Mouse (Mus musculus) thymus, postnatal 10 days (tissue): ENCODE measurements around the gene Prodh2.
"Not testable (repeated sequence)": the region's sequence is repeated elsewhere in the genome, so short reads cannot be mapped to it uniquely, and the experiment has no call there.

ENCODE experiments used
- DNase-seq, 2 experiments: peaks; one replicate each; pipeline ENCODE4 v3.0.0; 2021; ENCODE audit warnings: low spot score in 2 of 2

Prodh2 gene

DNA sequence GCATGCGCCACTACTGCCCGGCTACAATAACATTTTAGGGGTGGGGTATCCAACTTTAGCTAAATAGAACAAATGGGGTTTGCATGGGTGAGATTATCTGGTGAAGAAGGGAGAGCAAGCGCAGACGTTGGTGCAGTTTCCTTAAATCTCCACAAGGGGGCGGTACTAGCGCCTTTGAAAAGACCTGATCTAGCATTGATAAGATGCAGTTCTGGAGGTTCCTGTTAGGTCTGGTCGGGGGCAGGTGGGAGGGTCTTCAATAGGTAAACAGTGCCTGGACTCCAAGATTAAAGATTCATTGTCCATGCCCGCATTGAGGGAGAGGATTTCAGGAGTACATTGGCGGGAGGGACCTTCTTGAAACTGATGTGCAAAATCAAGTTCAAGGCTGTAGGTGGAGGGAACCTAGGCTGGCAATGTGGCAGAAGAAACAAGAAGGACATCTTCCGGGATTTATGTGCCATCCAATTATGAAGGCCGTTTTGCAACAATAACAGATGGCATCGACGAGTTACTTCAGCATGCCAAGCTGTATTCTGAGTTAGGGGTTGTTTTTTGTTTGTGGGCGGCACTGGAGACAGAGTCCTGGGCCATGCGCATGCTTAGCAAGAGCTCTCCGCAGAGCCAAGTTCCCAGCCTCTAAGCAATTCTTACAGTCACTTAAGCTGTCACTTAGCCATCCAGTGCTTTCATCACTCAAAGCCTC, 3.0 kb upstream of the Prodh2 start:
- peak in 1 of 2 experiments; percentile 53 for DNase-seq

DNA sequence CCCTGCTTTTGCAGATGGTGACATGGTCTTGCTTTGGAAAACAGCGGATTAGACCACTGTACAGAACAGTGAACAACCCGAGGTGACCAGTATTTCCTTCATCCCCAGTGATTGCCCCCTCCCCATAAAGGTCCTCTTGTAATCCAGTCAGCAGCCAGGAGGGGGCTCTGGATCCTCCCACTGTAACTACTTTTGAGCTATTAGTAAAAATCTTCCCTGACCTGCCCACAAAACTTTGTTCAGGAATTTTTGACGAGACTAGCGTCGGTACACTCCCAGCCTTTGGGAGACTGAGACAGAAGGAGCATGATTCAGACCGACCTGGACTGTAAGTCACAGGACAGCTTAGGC, 2.5 kb upstream of the Prodh2 start:
- no peak for DNase-seq

DNA sequence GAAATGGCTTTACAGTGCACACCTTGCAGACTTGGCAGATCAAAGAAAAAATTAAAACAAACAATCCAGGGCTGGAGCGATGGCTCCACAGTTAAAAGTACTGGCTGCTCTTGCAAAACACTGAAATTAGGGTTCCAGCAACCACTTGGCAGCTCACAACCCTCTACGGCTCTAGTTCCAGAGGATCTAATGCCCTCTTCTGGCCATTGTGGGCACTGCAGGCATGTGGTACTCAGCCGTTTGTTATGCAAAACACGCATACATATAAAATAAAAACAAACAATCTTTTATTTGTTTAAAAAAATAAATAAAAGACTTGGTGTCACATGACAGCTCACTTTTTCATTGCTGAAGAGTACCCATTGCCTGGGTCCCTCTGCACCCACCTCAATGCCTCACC, 657 bp upstream of the Prodh2 start:
- peak; percentile 44 to 84 for DNase-seq

DNA sequence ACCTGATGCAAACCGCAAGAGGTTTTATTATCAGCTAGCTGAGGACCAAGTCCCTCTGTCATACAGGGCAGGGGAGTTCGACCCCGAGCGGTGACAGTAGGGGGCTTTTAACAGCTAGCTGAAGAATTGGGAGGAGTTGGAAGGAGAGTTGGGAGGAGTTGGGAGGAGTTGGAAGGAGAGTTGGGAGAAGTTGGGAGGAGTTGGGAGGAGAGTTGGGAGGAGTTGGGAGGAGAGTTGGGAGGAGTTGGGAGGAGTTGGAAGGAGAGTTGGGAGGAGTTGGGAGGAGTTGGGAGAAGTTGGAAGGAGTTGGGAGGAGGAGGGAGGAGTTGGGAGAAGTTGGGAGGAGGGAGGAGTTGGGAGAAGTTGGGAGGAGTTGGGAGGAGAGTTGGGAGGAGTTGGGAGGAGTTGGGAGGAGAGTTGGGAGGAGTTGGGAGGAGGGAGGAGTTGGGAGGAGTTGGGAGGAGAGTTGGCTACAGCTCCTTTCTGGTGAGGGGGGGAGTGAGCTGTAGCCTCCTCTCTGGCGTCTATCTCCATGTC, 2.2 kb downstream of the Prodh2 start:
- not testable (repeated sequence) for DNase-seq

DNA sequence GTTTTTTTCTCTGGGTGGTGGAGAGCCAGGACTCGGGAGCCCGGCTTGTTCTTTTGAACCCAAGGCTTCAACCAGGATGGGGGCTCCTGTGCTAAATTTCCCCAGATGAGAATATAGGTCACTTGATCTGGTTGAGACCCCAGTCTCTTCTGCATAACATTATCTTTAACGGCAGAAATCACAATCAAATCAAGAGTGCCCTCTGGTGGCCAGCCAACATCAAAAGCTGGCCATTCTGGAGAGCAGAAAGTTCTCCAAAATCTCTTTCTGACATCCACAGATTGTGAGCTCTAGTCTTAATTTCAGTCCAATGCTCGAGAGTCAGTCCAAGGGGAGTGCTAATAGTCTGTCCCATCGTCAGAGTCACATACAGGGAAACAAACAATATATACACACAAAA, 7.7 kb downstream of the Prodh2 start:
- DNase-seq = not testable (repeated sequence)

DNA sequence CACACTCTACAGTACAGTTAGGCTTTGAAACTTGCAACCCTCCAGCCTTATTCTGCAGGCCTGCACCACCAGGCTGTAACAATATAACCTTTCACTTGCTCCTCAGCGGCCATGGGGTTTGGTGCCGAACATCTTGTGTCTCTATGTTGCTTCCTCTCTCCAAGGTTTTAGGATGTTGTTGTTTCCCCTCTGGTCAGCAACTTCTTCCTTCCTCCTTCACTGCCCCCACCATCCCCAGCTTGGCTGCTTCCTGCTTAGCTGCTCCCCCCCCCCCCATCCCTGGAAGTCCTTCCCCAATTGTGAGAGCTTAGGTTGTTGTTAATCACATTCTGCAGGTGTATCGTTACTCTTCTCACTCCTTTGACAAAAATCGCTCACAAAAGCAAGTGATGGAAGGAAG, 14.6 kb downstream of the Prodh2 start:
- DNase-seq = no peak

DNA sequence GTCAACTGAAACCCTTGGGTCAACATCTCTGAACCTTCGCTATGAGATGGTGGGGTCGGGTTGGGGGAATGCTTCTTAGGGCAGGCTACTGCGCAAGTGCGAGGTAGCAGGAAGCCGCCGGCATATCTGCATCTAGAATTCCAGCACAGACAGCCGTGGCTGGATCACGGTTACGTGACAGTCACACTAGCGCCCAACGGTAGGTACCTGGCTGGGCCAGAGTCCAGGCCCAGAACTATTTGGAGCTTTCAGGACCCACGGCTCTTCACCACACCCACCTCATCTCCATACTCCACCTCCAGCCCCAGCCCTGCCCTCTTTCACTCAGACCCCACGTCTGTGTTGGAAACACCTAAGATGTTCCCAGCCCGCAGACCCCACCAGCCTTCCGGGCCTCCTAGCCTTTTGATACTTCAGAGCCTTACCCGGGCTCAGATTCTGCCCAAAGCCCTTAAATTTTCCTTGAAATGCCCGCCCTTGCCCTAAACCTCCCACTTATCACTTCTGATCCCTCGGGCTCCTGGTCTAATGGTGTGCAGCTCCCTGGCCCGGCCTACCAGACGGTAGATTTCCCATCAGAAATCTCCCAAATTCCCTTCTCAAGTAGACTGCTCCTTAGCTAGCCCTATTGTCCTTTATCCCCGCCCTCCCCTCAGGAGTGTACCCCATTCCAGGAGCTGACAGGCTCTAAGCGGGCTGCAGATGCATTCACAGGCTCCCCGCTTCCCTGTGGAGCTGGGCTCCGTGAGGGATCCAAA, 21.8 kb downstream of the Prodh2 start:
- DNase-seq = no peak

DNA sequence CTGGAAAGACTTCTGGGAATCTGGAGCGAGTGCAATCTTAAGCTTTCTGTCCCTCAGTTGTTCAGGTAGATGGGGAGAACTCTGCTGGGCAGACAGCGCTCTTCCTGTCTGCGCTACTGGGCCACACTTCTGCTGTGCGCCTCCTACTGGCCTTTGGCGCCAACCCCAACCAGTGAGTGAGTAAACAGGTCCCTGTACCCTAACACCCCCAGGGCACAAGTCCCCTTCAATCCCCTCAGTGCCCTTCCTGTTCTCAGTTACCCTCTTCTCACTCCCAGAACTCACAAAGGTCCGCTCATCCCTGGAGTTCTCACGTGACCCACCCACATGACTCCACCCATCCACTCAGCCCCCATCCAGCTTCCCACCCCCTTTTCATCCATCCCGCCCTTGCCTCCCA, 24.9 kb downstream of the Prodh2 start:
- DNase-seq = no peak

DNA sequence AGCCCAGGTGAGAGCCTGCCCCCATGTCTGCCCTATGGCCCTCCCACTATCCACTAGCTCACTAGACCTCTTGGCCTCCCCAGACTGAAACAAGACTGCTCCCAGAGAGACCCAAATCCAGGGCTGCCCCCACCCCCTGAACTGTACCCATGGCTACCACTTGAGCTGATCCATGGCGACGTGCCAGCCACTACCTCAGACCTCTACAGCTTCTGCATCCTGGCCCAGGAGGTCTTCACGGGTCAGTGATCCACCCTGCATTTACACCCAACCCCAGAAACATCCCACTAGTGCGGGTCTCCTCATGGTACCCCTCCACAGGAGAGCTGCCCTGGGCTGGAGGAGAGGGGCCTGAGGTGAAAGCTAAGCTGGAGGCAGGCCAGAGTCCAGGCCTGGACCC, 27.0 kb downstream of the Prodh2 start:
- DNase-seq = no peak

DNA sequence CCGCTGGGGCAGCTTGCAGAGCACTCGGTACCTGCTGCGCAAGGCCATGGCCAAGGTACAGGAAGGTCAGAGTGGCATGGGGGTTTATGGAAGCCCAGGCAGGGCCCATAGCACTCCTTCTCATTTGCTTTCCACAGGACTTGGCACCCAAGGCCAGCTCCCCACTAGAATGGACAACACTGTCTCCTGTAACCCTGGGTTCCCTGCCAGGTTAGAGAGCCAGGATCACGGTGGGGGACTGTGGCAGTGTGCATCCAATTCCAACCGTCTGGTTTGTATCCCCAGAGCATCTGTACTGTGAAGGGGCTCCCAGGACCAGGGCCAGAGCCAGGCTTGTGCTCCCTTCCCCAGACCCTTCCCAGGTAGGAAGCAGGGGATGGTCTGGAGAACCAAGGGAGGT, 27.4 kb downstream of the Prodh2 start:
- no peak for DNase-seq

DNA sequence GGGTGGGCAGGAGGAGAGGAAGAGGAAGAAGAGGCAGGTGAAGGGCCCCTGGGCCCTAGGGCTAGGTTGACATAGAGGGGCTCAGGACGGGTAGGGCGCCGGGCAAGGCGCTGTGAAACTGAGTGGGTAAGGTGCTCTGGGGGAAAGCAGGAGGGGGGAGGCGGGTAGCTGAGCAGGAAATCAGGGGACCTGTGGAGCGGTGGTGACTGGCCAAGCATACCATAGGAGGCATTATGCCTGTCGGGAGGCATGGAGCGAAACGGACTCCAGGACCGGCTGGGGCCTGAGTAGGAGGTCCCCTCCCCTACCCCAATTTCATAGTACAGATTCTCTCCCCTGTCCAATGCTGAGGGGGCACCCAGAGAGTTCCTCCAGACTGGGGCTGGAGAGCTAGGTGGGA, 29.4 kb downstream of the Prodh2 start:
- no peak for DNase-seq

DNA sequence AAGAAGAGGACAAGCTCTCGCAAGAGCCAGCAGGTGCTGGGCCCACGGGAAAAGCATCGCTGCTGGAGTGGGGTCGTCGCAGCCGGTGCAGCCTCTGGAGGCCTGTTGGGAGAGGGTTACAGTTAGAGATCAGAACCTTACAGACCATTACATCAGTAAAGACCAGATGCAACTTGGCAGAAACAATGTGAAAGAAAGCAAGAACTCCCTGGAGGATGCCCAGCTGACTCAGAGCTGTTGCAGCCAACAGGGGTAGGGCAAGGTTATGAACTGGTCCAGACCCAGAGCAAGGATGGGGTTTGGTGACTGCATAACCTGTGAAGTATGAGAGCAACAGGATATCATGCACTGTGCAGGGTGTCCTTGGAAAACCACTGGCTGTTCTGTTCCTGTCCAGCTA, 31.1 kb downstream of the Prodh2 start:
- DNase-seq = no peak

DNA sequence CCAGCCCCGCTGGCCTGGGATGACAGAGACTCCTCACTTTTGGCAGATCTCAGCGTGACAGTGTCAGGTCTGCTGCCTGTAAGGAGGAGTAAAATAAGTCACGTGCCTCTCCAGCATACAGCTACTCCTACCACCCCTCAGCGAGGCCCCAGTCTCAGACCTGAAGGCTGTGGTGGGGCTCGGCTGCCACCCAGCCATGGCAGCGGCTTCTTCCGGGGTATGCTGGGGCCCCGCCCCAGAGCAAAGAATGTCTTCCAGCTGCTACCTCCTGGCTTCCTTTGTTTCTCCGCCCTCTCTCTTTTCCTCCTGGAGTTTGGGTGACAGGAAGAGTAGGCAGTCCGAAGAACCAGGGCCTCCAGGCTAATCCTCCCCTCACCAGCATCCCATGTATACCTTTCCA, 32.5 kb downstream of the Prodh2 start:
- DNase-seq = no peak

DNA sequence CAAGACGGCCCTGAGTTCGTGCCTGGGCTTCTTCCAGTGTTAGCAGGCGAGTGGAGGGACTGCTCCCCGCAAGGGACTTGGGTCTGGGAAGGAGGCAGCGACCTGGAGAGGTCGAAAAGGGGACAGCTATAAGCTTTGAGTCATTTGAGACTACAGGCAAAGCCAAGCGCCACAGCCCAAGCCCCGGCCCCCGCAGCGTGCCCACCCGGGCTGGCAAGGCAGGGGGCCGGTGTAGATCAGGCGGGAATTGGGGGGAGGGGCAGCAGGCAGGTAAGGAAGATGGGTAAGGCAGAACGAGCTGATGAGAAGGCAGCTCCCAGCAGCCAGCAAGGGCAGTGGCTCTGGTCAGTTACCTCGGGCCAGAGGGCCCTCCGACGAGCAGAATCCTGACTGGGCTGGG, 33.0 kb downstream of the Prodh2 start:
- no peak for DNase-seq

DNA sequence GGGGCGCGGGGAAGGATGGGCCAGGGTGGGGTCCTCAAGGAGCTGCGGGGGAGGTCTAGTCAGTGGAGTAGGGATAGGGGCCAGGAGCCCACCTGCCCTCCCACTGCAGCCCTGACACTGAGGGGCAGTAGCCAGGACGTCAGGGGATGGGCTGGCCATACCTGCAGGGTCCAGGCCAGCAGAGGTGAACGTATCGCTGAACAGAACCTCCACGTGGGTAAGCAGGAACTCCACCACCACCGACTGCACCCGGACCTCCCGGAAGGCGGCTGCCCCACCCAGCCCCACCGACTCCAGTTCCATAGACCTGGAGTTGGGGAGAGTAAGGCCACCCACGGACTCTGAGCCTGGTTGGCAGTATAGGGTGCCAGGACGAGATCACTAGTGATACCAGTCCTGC, 33.6 kb downstream of the Prodh2 start:
- DNase-seq = no peak

DNA sequence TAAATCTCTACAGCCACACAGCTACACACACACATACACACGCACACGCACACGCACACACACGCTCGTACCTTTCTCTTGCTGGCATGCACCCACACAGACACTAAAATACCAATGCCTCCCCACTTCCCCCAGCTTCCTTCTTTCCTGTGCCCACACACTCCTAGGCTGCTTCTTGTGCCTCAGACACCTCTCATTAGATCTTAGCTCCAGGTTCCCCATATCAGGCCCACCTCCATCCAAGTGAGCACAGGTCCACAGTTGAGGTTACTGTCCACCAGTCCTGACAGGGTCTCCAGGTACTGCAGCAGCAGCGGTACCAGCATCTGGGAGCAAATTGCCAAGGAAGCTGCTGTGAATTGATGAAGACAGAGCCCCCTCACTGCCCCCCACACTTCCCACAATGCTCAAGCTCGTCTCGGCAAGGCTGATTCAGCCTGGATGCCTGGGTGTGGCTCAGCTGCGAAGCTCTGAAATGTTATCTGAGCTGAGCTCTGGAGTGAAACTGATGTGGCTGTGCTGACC, 37.9 kb downstream of the Prodh2 start:
- DNase-seq = no peak

DNA sequence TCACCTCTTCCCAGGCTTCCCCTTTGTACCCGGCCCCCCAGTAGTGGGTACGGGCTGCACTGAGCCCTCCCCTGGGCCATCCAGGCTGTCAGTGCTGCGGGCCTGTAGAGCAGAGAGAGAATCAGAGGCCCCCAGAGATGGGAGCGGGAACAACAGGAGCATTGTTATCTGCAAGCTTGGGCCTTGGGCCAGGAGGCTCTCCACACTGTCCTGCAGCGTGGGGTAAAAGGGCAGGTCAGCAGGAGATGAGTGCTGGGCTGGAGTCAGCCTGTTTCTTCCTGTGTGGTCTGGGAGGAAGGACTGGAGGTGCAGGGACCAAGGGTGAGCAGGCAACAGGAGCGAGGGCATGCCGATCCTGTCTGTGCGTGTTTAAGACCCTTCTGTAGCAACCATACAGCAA, 39.5 kb downstream of the Prodh2 start:
- no peak for DNase-seq

DNA sequence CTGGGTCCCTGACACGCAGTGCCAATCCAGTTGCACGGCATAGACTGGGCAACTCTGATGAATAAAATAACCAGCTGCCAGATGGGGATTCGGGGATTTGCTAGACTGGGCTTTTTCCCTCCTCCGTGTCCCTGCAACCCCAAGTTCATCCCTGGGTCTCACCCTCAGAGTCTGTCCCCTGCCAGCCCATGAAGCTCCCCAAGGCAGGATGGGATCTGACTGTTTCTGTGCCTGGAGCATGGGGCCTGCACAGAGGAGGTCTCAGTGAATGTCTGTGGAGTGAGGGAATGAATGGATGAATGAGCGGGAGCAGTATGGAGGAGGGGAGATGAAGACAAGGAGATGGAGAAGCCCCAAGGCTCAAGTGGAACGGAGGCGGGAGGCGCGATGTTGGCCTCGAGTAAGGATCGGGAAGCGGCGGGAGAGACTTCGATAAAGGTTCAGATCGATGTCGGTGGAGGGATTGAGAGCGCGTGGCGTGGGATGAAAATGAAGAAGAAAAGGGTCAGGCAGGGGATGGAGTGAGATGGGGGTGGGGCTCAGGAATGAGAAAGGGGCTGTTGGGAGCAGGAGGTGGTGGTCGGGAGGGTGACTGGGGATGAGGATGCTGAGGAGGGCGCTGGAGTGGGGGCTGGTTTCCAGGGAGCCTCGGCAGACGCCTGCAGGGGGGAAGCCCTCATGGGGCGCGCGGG, 40.7 kb downstream of the Prodh2 start:
- DNase-seq = no peak

DNA sequence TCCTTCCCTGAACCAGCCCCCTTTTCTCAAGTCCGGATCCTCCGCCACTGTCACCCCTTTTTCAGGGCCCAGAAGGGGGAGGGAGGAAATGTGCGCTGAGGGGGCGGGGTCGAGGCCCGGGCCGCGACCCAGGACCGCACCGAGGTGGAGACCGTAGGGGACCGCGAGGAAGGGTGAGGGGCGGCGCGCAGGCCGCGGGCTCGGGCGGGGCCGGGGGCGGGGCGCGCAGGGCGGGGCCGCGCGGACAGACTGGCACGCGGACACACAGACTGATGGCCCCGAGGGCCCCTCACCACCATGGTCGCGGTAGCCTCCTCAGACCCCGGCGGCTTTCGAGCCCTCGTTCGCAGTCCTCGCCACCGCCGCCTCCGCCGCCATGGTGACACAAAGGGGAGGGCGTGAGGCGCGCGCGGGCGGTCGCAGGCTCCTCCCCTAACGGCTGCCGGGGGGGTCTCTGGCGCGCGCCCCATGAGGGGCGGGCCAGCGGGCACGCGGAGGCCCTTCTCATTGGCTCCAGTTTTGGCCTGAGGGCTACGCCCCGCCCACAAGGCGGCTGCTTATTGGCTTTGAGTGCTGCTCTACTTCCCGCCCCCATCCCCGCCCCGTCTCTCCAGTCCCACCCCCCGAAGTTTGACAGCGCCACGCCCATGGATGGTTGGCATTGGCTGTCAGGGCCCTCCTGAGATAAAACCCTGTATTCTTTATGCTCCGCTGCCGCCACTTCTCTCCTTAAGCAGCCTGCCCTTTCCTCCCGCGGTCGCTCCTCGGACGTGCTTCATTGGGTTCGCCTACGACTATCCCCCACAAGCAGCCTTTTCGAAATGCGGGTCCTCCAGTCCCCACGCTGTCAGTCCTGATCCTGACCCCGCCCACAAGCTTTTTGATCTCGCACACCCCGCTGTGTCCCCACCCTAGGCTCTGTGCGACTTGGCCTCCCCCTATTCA, 41.5 kb downstream of the Prodh2 start, which contains the start of gene Arhgap33:
Gene Arhgap33 (minus strand): TSS at position 428 of the 945 bp plus-strand sequence.
- peak; percentile 97 for DNase-seq

DNA sequence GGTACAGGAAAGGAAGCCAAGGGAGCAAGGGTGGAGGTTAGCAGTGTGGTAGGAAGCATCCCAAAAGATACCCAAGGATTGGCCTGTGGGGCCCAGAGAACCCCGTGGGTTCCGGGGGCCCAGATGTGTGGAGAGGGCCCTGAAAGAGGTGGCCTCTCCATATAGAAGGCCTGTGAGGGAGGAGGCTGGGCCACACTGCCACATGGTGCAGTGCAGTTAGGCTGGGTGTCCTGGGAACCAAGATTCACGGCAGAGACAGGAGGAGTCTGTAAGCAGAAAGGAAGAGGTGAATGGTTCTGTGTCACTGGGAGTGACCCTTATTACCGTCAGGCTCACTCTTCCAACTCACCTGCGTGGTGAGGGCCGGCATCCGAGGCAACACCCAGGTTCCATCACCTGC, 47.1 kb downstream of the Prodh2 start:
- no peak for DNase-seq

DNA sequence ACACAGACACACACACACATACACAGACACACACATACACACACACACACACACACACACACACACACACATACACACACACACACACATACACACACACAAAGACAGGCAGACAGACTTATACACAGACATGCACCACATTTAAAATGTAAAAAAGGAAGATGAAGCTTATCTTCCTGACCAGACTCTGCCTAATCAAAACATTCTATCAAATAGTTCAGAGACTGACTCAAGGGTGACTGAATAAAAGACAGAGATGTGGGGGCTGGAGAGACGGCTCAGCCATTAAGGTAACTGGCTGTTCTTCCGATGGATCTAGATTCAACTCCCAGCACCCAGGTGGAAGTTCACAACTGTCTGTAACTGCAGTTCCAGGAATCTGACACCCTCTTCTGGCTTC, 50.9 kb downstream of the Prodh2 start:
- no peak for DNase-seq
